ENCODE assay signal across 8 mouse cellular contexts in the genomic region with DNA sequence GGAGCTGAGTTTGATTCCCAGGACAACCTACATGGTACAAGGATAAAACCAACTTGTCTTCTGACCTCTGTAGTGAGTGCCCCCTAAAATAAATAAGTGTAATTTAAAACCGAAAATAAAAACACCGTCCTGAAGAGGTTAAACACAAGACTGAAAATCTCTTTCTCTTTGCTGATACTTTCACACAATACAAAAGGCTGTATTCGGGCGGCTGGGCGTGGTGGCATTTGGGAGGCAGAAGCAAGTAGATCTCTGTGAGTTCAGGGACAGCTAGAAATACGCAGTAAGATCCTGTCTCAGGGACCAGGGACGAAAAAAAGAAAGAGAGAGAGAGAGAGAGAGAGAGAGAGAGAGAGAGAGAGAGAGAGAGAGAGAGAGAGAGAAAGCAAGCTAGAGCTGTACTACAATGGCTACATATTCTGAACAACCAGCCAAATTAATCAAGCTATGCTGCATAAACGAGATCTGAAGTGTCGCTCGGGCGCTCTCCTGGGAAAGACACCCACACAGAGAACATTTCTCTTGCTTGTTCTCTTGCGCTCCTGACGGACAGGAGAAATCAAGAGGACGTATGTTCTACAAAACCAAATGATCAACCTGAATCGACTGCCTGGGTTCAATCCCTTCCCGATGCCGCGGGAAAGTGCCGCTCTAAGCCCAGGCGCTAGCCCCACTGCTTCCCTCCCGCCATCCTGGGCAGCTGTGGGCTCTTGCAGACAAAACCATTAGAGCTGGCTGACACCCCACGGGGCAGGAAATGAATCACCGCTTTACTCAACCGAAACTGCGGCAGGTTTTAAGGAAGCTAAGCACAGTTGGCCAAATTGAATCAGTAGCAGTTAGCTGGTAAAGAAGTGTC. TPM values are rescaled to one million over a fixed set of nuclear protein-coding genes. Genes with fewer than 3 reads are reported as not detected.
DNase-seq lines count a peak whose midpoint lies in the region; ATAC-seq and TF ChIP-seq lines count a peak whose summit lies in the region.

No protein-coding gene starts in this region.

- 16% methylated on average over 25 of the region's 25 CpGs for WGBS in embryonic facial prominence, embryonic 15.5 days
- WGBS in heart, embryonic 11.5 days (ENCODE audit: insufficient replicate concordance), result 9% methylated on average over 25 of the region's 25 CpGs
- WGBS in kidney, embryonic 15.5 days, result 9% methylated on average over 25 of the region's 25 CpGs
- 9% methylated on average over 25 of the region's 25 CpGs for WGBS in liver, embryonic 11.5 days
- WGBS in stomach, postnatal 0 days, result 10% methylated on average over 25 of the region's 25 CpGs

- peak overlapping the region; percentile 45; the same call in 1 of the 2 replicates for H3K27ac ChIP-seq in embryonic facial prominence, embryonic 15.5 days (replicated peaks)
- H3K27ac ChIP-seq in heart, embryonic 11.5 days (ENCODE audit: low read depth, low read length), result no peak overlapping the region; the same call in 1 of the 2 replicates
- peak overlapping the region; percentile 81 for H3K27ac ChIP-seq in kidney, embryonic 15.5 days
- H3K27ac ChIP-seq in liver, embryonic 11.5 days (ENCODE audit: low read depth, low read length), result no peak overlapping the region
- peak overlapping the region; percentile 83 for H3K27ac ChIP-seq in stomach, postnatal 0 days (replicated peaks)

- H3K27me3 ChIP-seq in embryonic facial prominence, embryonic 15.5 days, result no peaks in the 10 kb centered on the region
- H3K27me3 ChIP-seq in heart, embryonic 11.5 days (ENCODE audit: control insufficient read depth, insufficient read depth, low read length), result no peaks in the 10 kb centered on the region
- H3K27me3 ChIP-seq in kidney, embryonic 15.5 days, result no peaks in the 10 kb centered on the region
- H3K27me3 ChIP-seq in liver, embryonic 11.5 days (replicated peaks; ENCODE audit: control insufficient read depth, insufficient read depth, low read length), result no peaks in the 10 kb centered on the region
- no peaks in the 10 kb centered on the region for H3K27me3 ChIP-seq in stomach, postnatal 0 days (ENCODE audit: control insufficient read depth, insufficient read depth, low read length)

- H3K4me3 ChIP-seq in embryonic facial prominence, embryonic 15.5 days (replicated peaks), result peak overlapping the region; percentile 36
- H3K4me3 ChIP-seq in heart, embryonic 11.5 days (ENCODE audit: low read depth, low read length), result peak overlapping the region; percentile 46
- peak overlapping the region; percentile 43 for H3K4me3 ChIP-seq in kidney, embryonic 15.5 days (replicated peaks)
- H3K4me3 ChIP-seq in liver, embryonic 11.5 days (ENCODE audit: low read depth, low read length), result peak overlapping the region; percentile 37
- peak overlapping the region; percentile 41 for H3K4me3 ChIP-seq in stomach, postnatal 0 days (ENCODE audit: low read depth, low read length)

- DNase-seq in 416B (ENCODE audit: low read depth), result peak; percentile 99
- peak; percentile 82 for DNase-seq in adrenal gland, postnatal 14 days
- DNase-seq in liver, embryonic 11.5 days (ENCODE audit: low spot score), result peak; percentile 70
- peak; percentile 78 for DNase-seq in stomach, postnatal 0 days (ENCODE audit: low spot score)

- peaks cover 20% of the 10 kb centered on the region for H3K4me1 ChIP-seq in embryonic facial prominence, embryonic 15.5 days
- peaks cover 18% of the 10 kb centered on the region for H3K4me1 ChIP-seq in heart, embryonic 11.5 days (ENCODE audit: control insufficient read depth, insufficient read depth, low read length)
- H3K4me1 ChIP-seq in kidney, embryonic 15.5 days, result peaks cover 30% of the 10 kb centered on the region
- H3K4me1 ChIP-seq in liver, embryonic 11.5 days (replicated peaks; ENCODE audit: control insufficient read depth, insufficient read depth, low read length), result peaks cover 13% of the 10 kb centered on the region
- 0 out of 2 replicates have a peak, but pooled peaks cover 2% of the 10 kb centered on the region for H3K4me1 ChIP-seq in stomach, postnatal 0 days (replicated peaks; ENCODE audit: control insufficient read depth, insufficient read depth)

- H3K9ac ChIP-seq in embryonic facial prominence, embryonic 15.5 days, result peak overlapping the region; percentile 31; the same call in 1 of the 2 replicates
- peak overlapping the region; percentile 65 for H3K9ac ChIP-seq in heart, embryonic 11.5 days (ENCODE audit: low read depth, low read length)
- peak overlapping the region; percentile 53 for H3K9ac ChIP-seq in kidney, embryonic 15.5 days
- H3K9ac ChIP-seq in liver, embryonic 11.5 days (ENCODE audit: low read depth, low read length), result peak overlapping the region; percentile 51; the same call in 1 of the 2 replicates
- H3K9ac ChIP-seq in stomach, postnatal 0 days (ENCODE audit: low read length), result peak overlapping the region; percentile 63

- no peak for TF ChIP-seq CTCF in stomach, postnatal 0 days (IDR thresholded peaks at IDR 0.05; ENCODE audit: low read depth)

- TF ChIP-seq EP300 in stomach, postnatal 0 days (optimal IDR thresholded peaks at IDR 0.05), result no peak

- ATAC-seq in embryonic facial prominence, embryonic 15.5 days (ENCODE audit: insufficient number of reproducible peaks, low FRiP score, low TSS enrichment, low read depth), result peak; percentile 51; the same call in 1 of the 2 replicates
- no peak for ATAC-seq in heart, embryonic 11.5 days (replicated peaks; ENCODE audit: insufficient number of reproducible peaks, low FRiP score, low TSS enrichment)
- peak; percentile 77; the same call in 1 of the 2 replicates for ATAC-seq in kidney, embryonic 15.5 days (replicated peaks; ENCODE audit: low FRiP score)
- no peak for ATAC-seq in liver, embryonic 11.5 days (replicated peaks; ENCODE audit: low FRiP score)
- ATAC-seq in monocyte, adult 5-6 weeks (replicated peaks; ENCODE audit: insufficient number of reproducible peaks, low FRiP score, low TSS enrichment, poor library complexity, severe bottlenecking), result peak; percentile 94
- ATAC-seq in stomach, postnatal 0 days (ENCODE audit: low FRiP score, low TSS enrichment), result peak; percentile 75

- H3K4me2 ChIP-seq in embryonic facial prominence, embryonic 15.5 days (replicated peaks), result peak overlapping the region; percentile 61
- peak overlapping the region; percentile 73 for H3K4me2 ChIP-seq in heart, embryonic 11.5 days
- H3K4me2 ChIP-seq in kidney, embryonic 15.5 days, result peak overlapping the region; percentile 72
- H3K4me2 ChIP-seq in liver, embryonic 11.5 days, result peak overlapping the region; percentile 66
- peak overlapping the region; percentile 71 for H3K4me2 ChIP-seq in stomach, postnatal 0 days (replicated peaks; ENCODE audit: low read depth)

- H3K36me3 ChIP-seq in embryonic facial prominence, embryonic 15.5 days, result no peaks in the 10 kb centered on the region
- no peaks in the 10 kb centered on the region for H3K36me3 ChIP-seq in heart, embryonic 11.5 days (ENCODE audit: control insufficient read depth, insufficient read depth, low read length)
- no peaks in the 10 kb centered on the region for H3K36me3 ChIP-seq in kidney, embryonic 15.5 days
- H3K36me3 ChIP-seq in liver, embryonic 11.5 days (ENCODE audit: control insufficient read depth, insufficient read depth, low read length), result no peaks in the 10 kb centered on the region
- H3K36me3 ChIP-seq in stomach, postnatal 0 days (ENCODE audit: control insufficient read depth, insufficient read depth, low read length), result no peaks in the 10 kb centered on the region

- H3K9me3 ChIP-seq in embryonic facial prominence, embryonic 15.5 days (replicated peaks), result no peaks in the 10 kb centered on the region
- no peaks in the 10 kb centered on the region for H3K9me3 ChIP-seq in heart, embryonic 11.5 days (replicated peaks; ENCODE audit: control insufficient read depth, low read length)
- H3K9me3 ChIP-seq in kidney, embryonic 15.5 days (replicated peaks), result no peaks in the 10 kb centered on the region
- no peaks in the 10 kb centered on the region for H3K9me3 ChIP-seq in liver, embryonic 11.5 days (ENCODE audit: control insufficient read depth, low read length)
- no peaks in the 10 kb centered on the region for H3K9me3 ChIP-seq in stomach, postnatal 0 days (ENCODE audit: control insufficient read depth, low read length)

RNA-seq across cellular contexts. Expression of a gene that starts 35.3 kb away (rescaled TPM):
- 8.8 and 10.2 TPM in 2 replicates for total RNA-seq in adrenal gland, postnatal 14 days (2021)
- polyA plus RNA-seq in embryonic facial prominence, embryonic 15.5 days (2015; fragmentation: Nextera tagmentation; extraction: Ambion mirVana), result 6.5 TPM in 2 replicates
- polyA plus RNA-seq in heart, embryonic 11.5 days (2014; fragmentation: Nextera tagmentation; extraction: Ambion mirVana), result 2.1 and 2.6 TPM in 2 replicates
- polyA plus RNA-seq in kidney, embryonic 15.5 days (2015; fragmentation: Nextera tagmentation; extraction: Ambion mirVana), result 6.2 and 7.8 TPM in 2 replicates
- polyA plus RNA-seq in liver, embryonic 11.5 days (2014; fragmentation: Nextera tagmentation; extraction: Ambion mirVana), result 2.9 and 3.1 TPM in 2 replicates
- 5.8 to 12.7 TPM (median 8.5 TPM) in 3 replicates for total RNA-seq in monocyte, adult 5-6 weeks (2017)
- polyA plus RNA-seq in stomach, postnatal 0 days (2015; fragmentation: Nextera tagmentation; extraction: Ambion mirVana), result 2.8 and 2.9 TPM in 2 replicates

Comparison
In these comparisons a context has a peak if more than half of its experiments do, and no peak if none do; other contexts are left out.
1. ATAC-seq: peak in embryonic facial prominence, embryonic 15.5 days (single experiment), kidney, embryonic 15.5 days (single experiment), monocyte, adult 5-6 weeks (single experiment) and stomach, postnatal 0 days (single experiment); none in heart, embryonic 11.5 days (single experiment) and liver, embryonic 11.5 days (single experiment).
2. H3K27ac ChIP-seq: peak in embryonic facial prominence, embryonic 15.5 days (single experiment), kidney, embryonic 15.5 days (single experiment) and stomach, postnatal 0 days (single experiment); none in heart, embryonic 11.5 days (single experiment) and liver, embryonic 11.5 days (single experiment).
3. Peak in every context shown above with its lines, with median percentiles within 50 percentile points of each other: DNase-seq, H3K4me2 ChIP-seq, H3K4me3 ChIP-seq and H3K9ac ChIP-seq.